Mouse (Mus musculus) neural tube, embryonic 11.5 days (tissue): ENCODE results near the gene Zfp189. TPM values are rescaled to one million over a fixed set of nuclear protein-coding genes. Genes with fewer than 3 reads are reported as not detected.

Source experiments
- polyA plus RNA-seq: library from polyadenylated mRNA; unstranded; fragments of >200 nt; fragmentation: Nextera tagmentation; extraction: Ambion mirVana; gene quantifications from 2 replicates; pipeline ENCODE4 v1.2.1, GENCODE M21; 2014

Zfp189 gene
- polyA plus RNA-seq, 1 experiment from 2014 or later = 15.0 TPM

Other genes starting within 250 kb of the Zfp189 start
- gene Acnat2, start 113.0 kb upstream of the Zfp189 start, polyA plus RNA-seq = not detected in 2 replicates
- not detected in 2 replicates for gene Acnat1, start 47.3 kb upstream of the Zfp189 start, polyA plus RNA-seq
- 0.19 and 0.49 TPM in 2 replicates for gene Baat, start 14.6 kb upstream of the Zfp189 start, polyA plus RNA-seq
- 89.5 and 90.4 TPM in 2 replicates for gene Mrpl50, start 83 bp upstream of the Zfp189 start, polyA plus RNA-seq
- gene Aldob, start 28.4 kb downstream of the Zfp189 start, polyA plus RNA-seq = 0.41 TPM in 1 of 2 replicates, not detected in the other
- 20.3 and 23.3 TPM in 2 replicates for gene Tmem246, start 76.7 kb downstream of the Zfp189 start, polyA plus RNA-seq
- 74.4 and 74.5 TPM in 2 replicates for gene Rnf20, start 110.8 kb downstream of the Zfp189 start, polyA plus RNA-seq
- 0.12 TPM in 2 replicates for gene Ppp3r2, start 160.8 kb downstream of the Zfp189 start, polyA plus RNA-seq